In the genomic region with DNA sequence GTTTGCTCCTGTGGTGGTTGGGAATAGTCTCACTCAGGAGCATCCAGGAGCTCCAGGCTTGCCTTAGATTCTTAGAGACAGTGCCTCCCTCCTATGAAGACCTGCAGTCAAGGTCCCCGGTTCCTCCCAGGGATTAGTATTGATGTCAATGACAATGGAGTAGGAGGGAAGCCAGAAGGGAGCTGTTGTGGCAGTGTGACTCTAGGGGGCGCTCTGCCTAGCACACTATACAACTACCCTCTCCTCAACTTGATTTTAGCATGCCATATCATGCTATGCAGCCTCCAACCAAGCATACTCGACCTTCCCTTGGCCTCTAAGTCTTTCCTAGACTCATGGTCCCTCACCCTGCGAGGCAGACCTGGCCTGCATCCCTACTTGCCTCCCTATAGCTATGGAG, we compare ENCODE assay signal across 12 mouse cellular contexts.
A peak's percentile ranks its signal among the peaks of the same experiment; 100 is the strongest.
DNase-seq lines count a peak whose midpoint lies in the region; ATAC-seq and TF ChIP-seq lines count a peak whose summit lies in the region.
"Had no signal": no experiment of that assay in that cellular context is flagged by ENCODE, and none has a peak within 500 bp of the region (broad histone marks: within the 10 kb centered on the region; RNA-seq: fewer than 3 reads in every experiment).

No protein-coding gene starts in this region.

- DNase-seq in layer of hippocampus, adult 2 months (ENCODE audit: low spot score in 2 of 2), result no peak
- DNase-seq in layer of hippocampus, adult 9-11 months, result no peak
- DNase-seq in testis, postnatal 14 days (ENCODE audit: low spot score), result no peak
- no peak for DNase-seq in G1E (ENCODE audit: low spot score)
- no peak for DNase-seq in adrenal gland, postnatal 4 days (ENCODE audit: low spot score in 2 of 2)
- DNase-seq in urinary bladder, postnatal 36 days (ENCODE audit: low spot score in 2 of 2), result no peak
- DNase-seq: cerebellum, adult 9-11 months; kidney, adult 2 months; right cerebral cortex, adult 18-20 months had no signal

- no peak for TF ChIP-seq POLR2A in testis, adult 2 months (IDR thresholded peaks at IDR 0.05; ENCODE audit: control insufficient read depth, low read depth, low read length)
- TF ChIP-seq POLR2A in small intestine, adult 2 months (IDR thresholded peaks at IDR 0.05; ENCODE audit: low read depth, low read length), result no peak

- WGBS in small intestine, adult 2 months, result 57% methylated on average over 4 of the region's 4 CpGs

- no peaks in the 10 kb centered on the region for H3K27me3 ChIP-seq in testis, adult 2 months (ENCODE audit: control insufficient read depth, insufficient read depth, low read length)
- H3K27me3 ChIP-seq in G1E (ENCODE audit: insufficient read depth, low read length), result peaks cover 10% of the 10 kb centered on the region; the same call in 1 of the 2 replicates
- H3K27me3 ChIP-seq in small intestine, adult 2 months (ENCODE audit: control insufficient read depth, insufficient read depth, low read length), result no peaks in the 10 kb centered on the region

- H3K4me3 ChIP-seq in layer of hippocampus, adult 2 months, result no peak overlapping the region
- H3K4me3 ChIP-seq in testis, adult 2 months (ENCODE audit: control insufficient read depth, low read depth, low read length), result no peak overlapping the region
- H3K4me3 ChIP-seq in G1E (ENCODE audit: low read depth, low read length), result no peak overlapping the region
- no peak overlapping the region for H3K4me3 ChIP-seq in small intestine, adult 2 months (ENCODE audit: low read depth, low read length)
- H3K4me3 ChIP-seq: embryonic facial prominence, embryonic 10.5 days had no signal

- no peak overlapping the region for H3K27ac ChIP-seq in layer of hippocampus, adult 2 months
- H3K27ac ChIP-seq in testis, adult 2 months (ENCODE audit: control insufficient read depth, insufficient read depth, low read depth, low read length), result no peak overlapping the region
- H3K27ac ChIP-seq in small intestine, adult 2 months (ENCODE audit: insufficient read depth, low read depth, low read length), result no peak overlapping the region
- H3K27ac ChIP-seq: embryonic facial prominence, embryonic 10.5 days had no signal

- peak; percentile 64 for TF ChIP-seq CTCF in layer of hippocampus, adult 2 months (conservative IDR thresholded peaks at IDR 0.05)
- peak; percentile 41; the same call in 1 of the 2 replicates for TF ChIP-seq CTCF in testis, adult 2 months (IDR thresholded peaks at IDR 0.05; ENCODE audit: control insufficient read depth, insufficient read depth, insufficient replicate concordance, low read depth, low read length)
- peak; percentile 64 for TF ChIP-seq CTCF in G1E (IDR thresholded peaks at IDR 0.05; ENCODE audit: low read depth, low read length)
- TF ChIP-seq CTCF in small intestine, adult 2 months (IDR thresholded peaks at IDR 0.05; ENCODE audit: extremely low read depth, insufficient read length, insufficient replicate concordance, low read depth, low read length), result 0 out of 2 replicates have a peak, but pooled peaks have one; percentile 29

- ATAC-seq in G1E (ENCODE audit: extremely low read depth, insufficient number of reproducible peaks, low FRiP score, poor library complexity, severe bottlenecking), result no peak

- H3K36me3 ChIP-seq in testis, adult 2 months (ENCODE audit: control insufficient read depth, insufficient read depth, low read length), result no peaks in the 10 kb centered on the region
- no peaks in the 10 kb centered on the region for H3K36me3 ChIP-seq in G1E (replicated peaks)
- no peaks in the 10 kb centered on the region for H3K36me3 ChIP-seq in small intestine, adult 2 months (ENCODE audit: control insufficient read depth, insufficient read depth, low read length)
- H3K36me3 ChIP-seq: embryonic facial prominence, embryonic 10.5 days had no signal

- no peaks in the 10 kb centered on the region for H3K9me3 ChIP-seq in G1E (replicated peaks)
- H3K9me3 ChIP-seq: embryonic facial prominence, embryonic 10.5 days had no signal

- H3K4me1 ChIP-seq in testis, adult 2 months (ENCODE audit: control insufficient read depth, insufficient read depth, low read length), result no peaks in the 10 kb centered on the region; the same call in 1 of the 2 replicates
- H3K4me1 ChIP-seq in G1E (ENCODE audit: insufficient read depth, low read depth, low read length), result no peaks in the 10 kb centered on the region
- no peaks in the 10 kb centered on the region for H3K4me1 ChIP-seq in small intestine, adult 2 months (ENCODE audit: control insufficient read depth, insufficient read depth, insufficient read length, low read length)
